Mouse (Mus musculus): Measurements from ENCODE around the gene Kdm4b.

Gene Kdm4b

DNA sequence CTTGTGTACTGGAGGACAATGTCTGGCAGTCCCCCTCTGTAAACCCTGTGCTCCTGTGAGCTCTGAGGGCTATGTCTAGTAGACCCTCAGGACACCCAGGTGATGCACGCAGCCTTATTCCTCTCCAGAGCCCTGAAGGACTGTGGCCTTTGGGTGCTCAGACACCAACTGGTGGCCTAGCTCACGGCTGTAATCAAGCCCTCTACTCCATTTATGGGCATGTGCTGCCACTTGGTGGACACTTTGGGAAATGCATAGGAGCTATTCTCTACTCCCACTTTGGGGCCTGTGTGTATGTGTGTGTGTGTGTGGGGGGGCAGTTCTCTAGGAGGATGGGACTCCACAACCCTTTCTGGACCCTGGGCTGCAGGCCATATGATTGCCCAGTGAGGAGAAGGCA, 24.8 kb downstream of the Kdm4b start:
- DNase-seq, result peak; percentile 54

DNA sequence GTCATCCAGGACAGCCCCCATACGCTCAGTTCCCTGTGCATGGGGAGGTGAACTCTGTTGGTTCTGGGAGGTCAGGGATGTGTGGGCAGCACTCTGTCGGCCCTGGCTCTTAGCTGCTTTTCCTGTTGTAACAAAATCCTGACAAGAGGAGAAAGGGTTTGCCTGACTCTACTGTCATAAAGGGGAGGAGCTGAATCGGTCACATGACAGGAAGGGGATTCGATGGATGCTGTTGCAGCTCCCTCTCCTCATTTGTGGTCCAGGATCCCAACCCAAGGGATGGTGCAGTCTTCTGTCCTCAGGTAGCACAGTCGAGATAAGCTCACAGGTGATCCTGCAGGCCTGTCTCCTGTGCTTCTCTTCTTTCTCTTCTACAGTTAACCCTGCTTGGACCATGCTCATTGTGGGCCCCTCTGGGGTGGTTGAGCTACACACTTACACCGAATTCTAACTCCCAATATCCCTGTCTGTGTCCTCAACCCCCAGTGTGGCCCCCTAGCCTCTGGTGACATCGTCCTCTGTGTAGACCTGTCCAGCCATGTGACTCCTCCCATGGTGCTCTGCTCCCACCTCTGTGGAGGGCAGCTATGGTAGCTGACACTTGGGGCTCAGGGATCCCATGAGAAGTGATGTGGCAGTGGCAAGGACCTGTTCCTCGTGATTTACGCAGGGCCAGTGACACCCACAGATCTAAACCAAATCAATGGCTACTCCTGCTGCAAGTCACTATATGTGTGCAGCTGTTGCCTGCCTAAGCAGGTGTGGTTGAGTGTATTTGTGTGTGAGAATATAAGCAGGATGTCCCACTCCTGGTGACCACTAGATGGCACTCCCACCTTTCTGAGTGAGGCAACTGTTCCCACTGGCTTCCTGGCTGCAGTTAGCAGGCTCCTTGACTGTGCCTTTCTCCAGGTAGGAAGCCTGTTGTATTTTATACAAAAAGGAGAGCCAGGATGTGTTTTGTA, 31.3 kb downstream of the Kdm4b start:
- peak; percentile 58 for DNase-seq

DNA sequence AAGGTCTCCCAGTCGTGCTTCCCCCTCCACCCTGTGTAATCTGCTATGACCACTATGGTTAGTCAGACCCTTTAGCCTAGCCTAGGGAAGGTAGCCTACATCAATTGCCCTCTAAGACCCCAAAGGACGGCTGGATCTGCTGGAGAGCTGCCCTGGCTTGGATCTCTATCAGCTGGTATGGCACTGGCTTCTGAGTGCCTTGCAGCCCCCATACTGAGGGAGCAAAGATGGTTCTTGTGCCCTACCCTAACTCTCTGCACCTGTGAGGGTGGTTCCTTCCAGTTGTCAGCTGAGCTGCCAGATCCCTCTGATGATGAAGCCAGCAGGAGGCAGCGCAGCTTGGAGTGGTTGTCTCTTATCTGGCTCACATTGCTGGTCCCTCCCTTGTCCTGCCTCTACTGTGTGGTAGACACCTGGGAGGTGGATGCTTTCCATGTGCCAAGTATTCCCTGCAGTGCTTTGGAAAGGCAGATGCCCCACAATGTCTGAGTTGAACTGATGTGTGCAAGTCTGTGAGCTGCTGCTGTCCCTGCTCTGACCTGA, 33.4 kb downstream of the Kdm4b start:
- DNase-seq, result no peak

DNA sequence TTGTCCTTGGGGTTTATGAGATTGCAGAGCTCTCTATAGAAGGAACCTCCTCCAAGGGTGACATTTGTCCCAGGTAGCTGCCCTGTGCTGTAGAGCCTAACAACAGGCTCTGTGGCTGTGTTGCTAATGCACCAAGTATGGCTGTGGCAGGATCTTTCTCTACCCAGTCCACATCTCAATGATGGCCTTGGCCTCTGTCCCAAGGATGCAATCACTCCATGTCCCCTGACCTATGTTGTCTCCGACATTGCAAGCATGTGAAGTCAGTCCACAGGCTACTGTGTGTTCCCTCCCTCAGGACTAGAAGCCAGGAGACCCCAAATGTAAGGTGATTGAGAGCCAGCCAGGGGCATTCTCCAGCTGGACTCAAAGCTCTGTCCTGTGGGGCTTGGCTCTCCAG, 34.0 kb downstream of the Kdm4b start:
- DNase-seq, result no peak

DNA sequence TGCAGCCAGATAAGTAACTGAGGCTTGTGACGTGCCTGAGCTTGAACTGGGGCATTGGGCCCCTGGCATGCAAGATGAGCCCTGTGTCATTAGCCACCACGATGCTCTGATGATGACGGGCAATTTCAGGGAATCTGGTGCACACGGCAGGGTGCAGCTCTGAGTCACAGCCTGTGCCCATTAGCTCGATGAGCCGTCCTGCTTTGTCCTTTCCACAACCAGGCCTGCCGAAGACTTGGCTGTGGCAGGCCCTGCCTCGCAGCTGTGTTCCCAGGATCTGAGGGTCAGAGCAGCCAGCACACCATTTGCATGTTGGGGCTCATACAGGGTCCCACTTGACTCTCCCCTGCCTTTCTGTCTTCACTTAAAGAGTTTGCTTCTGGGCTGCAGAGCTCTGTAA, 34.6 kb downstream of the Kdm4b start:
- no peak for DNase-seq

DNA sequence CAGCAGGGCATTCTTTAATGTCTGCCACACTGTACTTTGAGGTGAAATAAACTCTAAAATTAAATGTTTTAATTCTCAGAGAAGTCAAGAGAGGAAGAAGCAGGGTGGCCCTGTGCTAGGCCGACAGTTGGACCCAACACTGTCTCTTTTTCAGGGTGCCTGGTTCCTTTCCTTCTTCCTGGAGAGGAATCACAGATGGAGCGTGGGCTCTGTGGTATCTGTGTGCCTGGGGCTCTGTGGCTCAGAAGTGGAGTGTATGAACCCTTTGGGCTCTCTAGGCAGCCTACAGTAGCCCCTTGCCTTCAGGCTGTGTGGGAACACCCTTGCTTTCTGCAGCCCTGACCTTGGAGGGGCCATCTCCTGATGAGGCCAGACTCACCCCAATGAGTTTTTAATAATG, 35.7 kb downstream of the Kdm4b start:
- DNase-seq, result no peak

DNA sequence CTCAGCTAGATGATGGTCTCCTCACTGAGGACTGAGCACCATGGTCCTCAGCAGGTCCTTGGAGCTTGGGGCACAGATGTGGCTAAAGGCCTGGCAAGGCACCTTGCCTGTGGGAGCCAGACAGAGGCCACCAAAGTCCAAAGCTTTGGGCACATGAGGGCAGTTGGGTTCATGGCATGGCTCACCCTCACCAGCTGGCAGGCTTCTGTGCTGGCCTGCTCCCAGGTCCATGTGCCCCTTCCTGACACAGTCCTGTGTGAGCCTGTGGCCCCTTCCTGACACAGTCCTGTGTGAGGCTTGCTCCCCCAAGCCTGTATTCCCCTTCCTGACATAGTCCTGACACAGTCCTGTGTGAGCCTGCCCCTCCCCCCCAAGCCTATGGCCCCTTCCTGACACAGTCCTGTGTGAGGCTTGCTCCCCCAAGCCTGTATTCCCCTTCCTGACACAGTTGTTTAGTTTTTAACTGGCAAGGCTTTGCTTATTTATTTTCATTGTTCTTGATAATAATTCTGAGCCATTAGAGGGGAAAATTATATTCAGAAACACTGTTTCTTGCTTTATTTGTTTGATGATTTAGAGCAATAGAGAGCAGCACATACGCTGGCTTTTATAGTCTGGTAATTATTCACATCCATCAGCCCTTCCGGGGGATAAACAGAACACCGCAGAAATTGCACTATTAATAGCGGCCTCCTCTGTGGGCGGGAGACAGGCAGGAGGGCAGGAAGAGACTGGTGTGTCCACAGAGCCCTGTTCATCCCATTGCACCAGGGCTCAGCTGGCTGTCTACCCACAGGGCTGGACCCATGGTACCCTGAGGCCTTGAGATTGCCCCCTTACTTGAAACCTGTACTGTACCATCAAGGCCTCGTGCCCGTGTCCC, 40.2 kb downstream of the Kdm4b start:
- no peak for DNase-seq

DNA sequence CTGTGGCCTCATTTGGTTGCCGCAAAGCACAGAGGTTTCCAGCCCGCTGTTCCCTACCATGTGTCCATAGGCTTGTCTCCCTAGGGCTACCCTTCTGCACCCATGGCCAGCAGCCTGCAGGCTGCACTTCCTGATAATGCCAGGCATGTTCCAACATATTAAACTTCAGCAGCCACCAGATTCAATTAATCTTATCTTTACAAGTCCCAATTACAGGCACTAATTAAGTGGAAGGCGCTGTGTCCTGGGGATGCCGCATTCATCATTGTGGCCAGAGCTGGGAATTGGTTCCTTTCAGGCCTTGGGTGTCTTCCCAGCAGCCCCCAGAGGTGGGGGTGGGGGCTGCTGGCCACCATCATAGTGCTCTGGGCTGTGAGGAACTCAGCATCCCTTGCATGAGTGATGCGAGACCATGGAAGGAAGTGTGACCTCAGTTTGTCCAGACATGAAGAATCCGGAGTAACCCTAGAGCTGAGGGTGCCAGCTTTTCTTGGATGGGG, 42.5 kb downstream of the Kdm4b start:
- DNase-seq, result no peak

DNA sequence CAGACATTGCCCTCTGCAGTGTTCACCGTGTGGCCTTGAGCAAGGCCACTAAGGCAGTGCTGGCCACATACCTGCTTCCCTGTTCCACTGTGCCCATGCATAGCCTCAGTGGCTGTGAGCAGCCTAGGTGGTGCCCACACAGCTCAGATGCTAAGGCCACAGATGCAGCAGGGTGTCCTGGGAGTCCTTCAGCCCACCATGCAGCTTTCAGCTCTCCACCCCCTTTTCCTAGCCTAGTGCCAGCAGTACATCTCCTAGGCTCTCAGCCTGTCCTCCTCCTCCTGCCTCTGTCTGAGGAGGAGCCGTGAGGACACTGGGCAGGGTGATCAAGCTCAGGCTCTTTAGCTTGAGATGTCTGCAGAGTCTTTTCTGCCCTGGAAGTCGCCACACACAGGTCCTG, 44.2 kb downstream of the Kdm4b start:
- no peak for DNase-seq

DNA sequence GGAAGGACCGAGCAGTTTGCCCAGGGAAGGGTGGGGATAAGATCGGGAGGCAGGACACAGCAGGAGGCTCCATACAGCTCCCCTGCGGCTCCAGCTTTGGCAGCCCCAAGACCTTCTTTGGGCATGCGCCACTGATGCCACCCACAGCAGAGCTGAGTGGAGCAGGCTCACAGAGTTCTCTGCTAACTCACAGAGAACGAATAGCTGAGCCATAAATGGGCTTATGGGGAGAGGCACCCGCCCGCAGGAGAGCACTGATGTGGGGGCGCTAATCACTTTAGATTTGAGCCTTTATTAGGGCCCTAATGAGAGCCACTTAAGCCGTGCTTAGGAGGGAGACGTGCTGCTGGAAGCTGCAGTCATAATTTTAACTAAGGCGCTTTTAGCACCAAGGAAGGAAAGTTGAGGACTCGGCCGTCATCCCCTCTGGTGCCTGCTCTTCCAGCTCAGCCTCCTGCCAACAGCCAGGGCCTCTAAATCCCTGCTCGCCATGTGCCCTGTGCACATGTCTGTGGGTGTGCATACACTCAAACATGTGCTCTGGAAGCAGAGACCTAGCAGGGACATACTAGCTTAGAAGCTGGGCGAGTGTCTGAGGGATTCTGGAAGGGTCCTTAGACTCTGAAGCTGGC, 45.3 kb downstream of the Kdm4b start:
- no peak for DNase-seq

DNA sequence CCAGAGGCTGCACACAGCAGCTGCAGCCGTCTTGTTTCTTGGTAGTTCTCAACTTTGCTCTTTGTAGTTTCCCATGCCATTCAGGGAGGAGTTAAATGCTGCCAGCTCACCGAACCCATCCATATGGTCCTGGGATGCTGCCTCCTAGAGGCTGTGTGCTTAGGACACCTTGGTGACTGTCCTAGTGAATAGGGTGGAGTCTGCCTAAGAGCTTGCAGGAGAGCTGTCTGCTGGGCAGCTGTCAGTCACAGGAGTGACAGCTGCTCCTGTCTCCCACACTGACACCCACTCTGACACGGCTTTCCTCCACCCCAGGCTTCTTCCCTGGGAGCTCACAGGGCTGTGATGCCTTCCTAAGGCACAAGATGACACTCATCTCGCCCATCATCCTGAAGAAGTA, 46.2 kb downstream of the Kdm4b start:
- no peak for DNase-seq

DNA sequence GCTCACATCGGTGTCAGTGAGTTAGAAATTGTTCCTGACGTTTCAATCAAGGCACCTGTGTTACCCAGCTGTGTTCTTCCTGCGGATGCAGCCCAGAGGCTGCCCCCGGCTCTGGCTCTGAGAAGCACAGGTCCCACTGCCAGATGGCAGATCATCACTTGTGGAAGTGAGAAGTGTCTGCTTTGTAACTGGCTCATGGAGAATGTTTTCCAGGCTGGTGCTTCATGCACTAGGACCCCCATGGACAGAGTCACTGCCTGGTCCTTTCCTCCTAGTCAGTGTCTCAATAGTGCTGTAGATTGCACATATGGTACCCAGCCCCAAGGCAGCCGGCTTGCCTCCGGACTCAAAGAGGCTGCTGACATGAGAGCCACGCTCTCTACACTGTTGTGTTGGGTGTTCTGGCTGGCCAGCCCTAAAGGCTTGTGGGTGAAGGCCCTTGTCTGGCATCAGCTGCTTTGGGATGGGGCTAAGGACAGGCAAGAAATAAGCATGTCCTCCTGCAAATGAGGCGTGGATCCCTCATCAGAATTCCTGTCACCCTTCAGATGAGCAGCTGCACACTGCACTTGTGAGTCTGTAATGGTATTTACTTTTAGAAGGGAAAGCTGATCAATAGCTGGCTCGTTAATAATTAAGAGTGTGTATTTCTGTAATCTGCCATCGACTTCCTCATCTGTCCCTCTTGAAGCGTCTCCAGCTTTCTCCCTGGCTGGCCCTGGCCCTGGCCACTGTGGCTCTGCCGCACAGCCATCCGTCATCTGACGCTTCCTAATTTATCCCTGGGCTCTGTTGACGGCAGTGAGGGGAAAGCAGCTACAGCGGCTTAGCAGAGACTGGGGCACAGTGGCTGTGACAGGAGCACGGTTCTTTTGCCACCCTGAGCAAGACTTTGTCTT, 47.5 kb downstream of the Kdm4b start:
- DNase-seq, result no peak

DNA sequence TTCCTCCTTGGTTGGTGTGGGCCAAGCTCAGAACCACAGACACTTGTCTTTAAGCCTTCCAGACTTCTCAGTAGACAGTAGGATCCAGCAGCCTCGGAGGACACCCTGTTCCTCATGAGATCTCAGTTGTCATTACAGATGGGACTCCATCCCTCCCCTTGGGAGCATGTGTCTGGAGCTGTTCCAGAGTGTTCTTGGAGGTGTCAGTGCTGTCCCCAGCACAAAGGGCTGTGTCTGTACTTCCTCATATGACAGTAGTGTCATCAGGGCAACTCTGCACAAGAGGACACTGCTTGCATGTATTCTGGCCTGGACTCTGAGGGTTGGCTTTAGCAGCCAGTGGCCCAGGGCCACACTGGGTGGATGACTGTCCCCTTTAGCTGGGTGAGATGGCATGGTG, 49.0 kb downstream of the Kdm4b start:
- DNase-seq, result no peak

DNA sequence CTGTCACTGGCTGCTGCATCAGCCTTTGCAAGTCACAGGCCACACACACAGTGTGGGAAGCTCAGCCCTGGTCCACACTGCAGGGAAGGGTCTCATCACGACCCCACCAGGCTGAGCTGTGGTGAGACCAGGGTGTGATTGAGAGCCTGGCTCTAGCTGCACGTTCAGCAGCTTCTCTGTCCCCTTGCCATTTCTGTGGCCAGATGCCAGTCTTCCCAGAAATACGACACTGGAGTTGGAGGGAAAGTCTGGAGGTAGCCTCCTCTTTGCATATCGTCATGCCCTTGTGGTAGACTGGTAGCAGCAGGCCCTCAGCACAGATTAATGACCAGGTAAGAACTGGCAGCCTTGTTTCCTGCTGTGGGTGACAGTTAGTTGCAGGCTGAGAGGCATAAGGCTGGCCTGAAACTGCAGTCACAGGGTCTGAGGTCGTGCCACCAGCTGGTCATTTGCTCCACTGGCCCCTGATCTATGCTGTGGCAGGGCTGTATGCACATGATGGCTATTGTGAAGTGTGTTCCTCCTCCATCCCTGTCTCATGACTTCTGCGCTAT, 53.5 kb downstream of the Kdm4b start:
- peak; percentile 14 for DNase-seq

DNA sequence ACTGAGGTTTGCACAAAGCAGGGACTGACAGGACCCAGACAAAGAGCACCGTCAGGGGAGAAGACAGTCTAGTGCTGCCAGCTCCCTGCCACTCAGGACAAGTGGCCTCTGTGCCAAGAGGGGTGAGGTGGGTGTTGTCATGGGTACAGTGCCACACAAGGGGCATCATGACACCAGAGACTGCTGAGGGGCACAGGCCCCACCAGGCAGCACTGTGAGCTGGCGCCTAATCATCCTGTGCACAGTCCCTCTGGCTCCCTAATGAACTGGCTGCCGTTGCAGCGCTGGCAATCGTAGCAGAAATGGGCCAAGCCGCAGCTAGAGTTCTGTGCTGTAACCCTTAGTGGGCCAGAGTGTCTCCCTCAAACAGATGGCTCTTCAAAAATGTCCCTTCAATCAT, 54.4 kb downstream of the Kdm4b start:
- no peak for DNase-seq

DNA sequence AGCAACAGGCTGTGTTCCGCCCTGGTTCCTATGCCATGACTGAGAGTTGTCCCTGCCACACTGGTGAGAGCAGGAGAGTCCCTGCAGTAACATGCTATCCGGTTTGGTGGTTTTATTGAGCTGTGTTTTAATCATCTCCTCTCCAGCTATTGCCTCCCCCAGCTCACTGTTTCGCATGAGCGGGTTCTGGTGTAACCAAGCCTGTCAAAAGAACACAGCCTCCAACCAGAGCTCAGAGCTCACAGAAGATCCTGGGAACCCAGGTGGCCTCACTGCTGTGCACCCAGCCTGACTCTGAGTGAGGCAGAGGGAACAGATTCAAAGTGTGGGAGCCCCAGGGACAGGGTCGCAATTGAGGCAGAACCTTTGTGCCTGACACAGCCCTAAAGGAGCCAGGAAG, 55.3 kb downstream of the Kdm4b start:
- peak; percentile 42 for DNase-seq

DNA sequence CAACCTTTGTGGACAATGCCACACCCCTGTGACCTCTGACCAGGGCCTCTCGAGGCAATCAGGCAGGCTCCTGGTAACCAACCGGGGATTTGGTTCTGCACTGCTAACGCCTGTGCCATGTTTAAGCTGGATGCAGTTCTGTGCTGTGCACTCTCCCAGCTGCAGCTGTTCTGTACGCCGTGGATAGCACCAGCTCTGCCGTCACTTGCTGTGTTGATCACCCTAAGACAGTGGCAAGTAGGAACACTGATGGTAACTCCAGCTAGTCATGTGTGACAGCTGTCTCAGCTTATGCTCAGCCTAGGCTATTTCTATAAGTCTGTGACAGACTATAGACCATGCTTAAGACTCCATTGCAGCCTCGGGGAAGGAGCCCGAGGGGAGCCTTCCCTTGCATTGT, 57.1 kb downstream of the Kdm4b start:
- no peak for DNase-seq

DNA sequence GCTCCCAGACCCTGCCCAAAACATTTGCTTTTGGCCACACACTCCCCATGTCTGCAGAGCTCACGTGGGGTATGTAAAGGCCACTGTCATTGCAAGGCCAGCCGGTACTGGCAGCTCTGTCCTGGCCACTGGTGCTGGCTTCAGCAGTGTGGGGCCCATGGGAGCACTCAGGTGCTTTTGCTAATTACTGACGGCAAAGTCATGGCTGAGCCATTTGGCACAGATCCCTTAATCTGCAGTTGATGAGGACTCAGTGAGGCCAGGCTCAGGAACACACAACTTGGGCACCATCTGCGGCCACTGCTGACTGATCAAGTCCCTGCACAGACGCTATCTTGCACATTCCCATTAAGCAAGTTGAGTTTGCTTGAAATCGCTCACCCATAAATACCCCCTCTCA, 59.0 kb downstream of the Kdm4b start:
- peak; percentile 44 for DNase-seq

DNA sequence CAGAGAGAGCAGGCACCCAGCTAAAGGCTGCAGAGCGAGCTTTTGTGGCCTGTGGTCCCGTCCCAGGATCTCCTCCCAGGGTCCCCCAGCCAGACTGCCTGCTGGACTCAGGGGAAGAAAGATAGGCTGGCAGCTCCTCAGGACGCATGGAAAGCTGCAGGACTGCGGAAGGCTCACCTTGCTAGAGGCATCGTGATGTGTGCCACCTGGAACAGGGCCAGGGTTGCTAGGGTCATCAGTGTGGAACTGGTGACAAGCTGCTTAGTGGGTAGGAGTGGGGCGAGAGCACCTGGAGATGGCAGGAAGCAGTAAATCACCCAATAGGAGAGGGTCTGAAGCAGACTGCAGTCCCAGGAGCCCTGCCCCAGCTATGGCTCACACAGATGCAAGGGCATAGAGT, 61.8 kb downstream of the Kdm4b start:
- no peak for DNase-seq

DNA sequence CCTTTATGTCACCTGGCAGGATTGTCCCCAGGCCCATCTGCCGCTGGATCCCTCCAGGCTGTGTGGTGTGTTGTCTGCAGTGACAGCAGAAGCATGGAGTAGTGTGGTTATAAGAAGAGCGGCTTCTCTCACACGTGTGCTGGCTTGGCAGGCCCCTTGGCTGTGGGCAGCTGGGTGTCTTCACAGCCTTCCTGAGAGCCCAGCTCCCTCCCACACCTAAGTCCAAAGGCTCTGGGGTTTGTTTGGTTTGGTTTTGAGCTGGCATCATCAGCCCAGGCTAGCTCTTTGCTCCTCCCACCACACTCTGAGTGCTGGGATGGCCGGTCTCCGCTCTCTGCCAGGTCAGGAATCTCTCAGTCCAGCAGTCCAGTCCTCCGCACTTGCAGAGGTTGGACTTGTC, 67.4 kb downstream of the Kdm4b start:
- DNase-seq, result no peak

DNA sequence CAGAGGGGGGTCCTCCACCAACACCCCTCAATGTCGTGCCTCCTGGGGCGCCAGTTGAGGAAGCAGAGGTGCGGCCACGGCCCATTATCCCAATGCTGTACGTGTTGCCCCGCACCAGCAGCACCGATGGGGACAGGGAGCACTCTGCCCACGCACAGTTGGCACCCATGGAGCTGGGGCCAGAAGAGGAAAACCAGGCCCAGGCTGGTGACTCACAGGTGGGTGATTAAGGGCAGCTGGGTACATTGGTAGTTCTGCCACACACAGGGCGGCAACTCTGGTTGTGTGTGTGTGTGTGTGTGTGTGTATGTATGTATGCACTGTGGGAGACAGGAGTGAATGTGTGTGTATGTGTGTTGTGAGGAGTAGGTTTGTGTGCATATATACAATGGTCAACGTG, 68.0 kb downstream of the Kdm4b start:
- DNase-seq, result no peak

DNA sequence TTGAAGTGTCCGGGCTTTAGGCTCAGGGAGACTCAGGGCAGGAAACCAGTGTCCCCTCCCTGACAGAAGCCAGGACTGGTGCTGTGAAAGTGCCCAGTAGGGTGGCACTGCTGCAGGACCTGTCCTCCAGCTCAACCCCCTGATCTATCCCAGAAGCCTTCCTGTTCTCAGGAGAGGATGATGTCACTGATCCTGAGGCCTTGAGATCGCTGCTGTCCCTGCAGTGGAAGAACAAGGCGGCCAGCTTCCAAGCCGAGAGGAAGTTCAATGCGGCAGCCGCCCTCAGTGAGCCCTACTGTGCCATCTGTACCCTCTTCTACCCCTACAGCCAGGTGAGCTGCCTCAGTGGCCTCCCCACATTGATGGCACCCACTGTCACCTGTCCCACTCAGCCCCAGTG, 70.2 kb downstream of the Kdm4b start:
- no peak for DNase-seq
